Mouse (Mus musculus) hindbrain, embryonic 12.5 days (tissue): ENCODE results near the gene Itpa. TPM values are rescaled to one million over a fixed set of nuclear protein-coding genes. Genes with fewer than 3 reads are reported as not detected.

Experiments
- ATAC-seq: fragments of 200-750 bp; cut with Nextera tagmentation; 2 replicates; pipeline ENCODE4 v1.8.0; 2017; ENCODE audit warnings: moderate TSS enrichment; ENCODE audit not compliant: low FRiP score
- H3K27ac ChIP-seq: fragments of 300-500 bp; sonication (generic); 2 replicates; pipeline ENCODE4 v1.5.1; 2016; ENCODE audit warnings: mild to moderate bottlenecking
- H3K27me3 ChIP-seq: fragments of 300-500 bp; sonication (generic); 2 replicates; pipeline ENCODE4 v1.6.1; 2016; ENCODE audit warnings: mild to moderate bottlenecking
- H3K36me3 ChIP-seq: fragments of 300-500 bp; sonication (generic); 2 replicates; pipeline ENCODE4 v1.6.1; 2016; ENCODE audit warnings: mild to moderate bottlenecking
- H3K4me1 ChIP-seq: fragments of 300-500 bp; sonication (generic); 2 replicates; pipeline ENCODE4 v1.6.1; 2016
- H3K4me2 ChIP-seq: fragments of 300-500 bp; sonication (generic); replicated peaks from 2 replicates; pipeline ENCODE4 v1.6.1; 2016; ENCODE audit warnings: mild to moderate bottlenecking
- H3K4me3 ChIP-seq: fragments of 300-500 bp; sonication (generic); 2 replicates; pipeline ENCODE4 v1.5.1; 2016; ENCODE audit warnings: mild to moderate bottlenecking
- H3K9ac ChIP-seq: fragments of 300-500 bp; sonication (generic); 2 replicates; pipeline ENCODE4 v1.6.1; 2016; ENCODE audit warnings: mild to moderate bottlenecking, moderate library complexity
- H3K9me3 ChIP-seq: fragments of 300-500 bp; sonication (generic); replicated peaks from 2 replicates; pipeline ENCODE4 v1.6.1; 2016; ENCODE audit warnings: mild to moderate bottlenecking
- WGBS: fragments of 180-500 bp; shearing (Covaris S2); methylation state at CpG from one replicate; pipeline ENCODE4 v1.1.7; 2016; 5-methylcytosine and 5-hydroxymethylcytosine counted together
- polyA plus RNA-seq: library from polyadenylated mRNA; unstranded; fragments of >200 nt; fragmentation: Nextera tagmentation; extraction: Ambion mirVana; gene quantifications from 2 replicates; pipeline ENCODE4 v1.2.1, GENCODE M21; 2016

Itpa gene
- polyA plus RNA-seq, 1 experiment from 2014 or later: 130 TPM

- H3K4me3 ChIP-seq: no peak overlapping the region
- H3K4me1 ChIP-seq: no peaks in the 10 kb centered on the region
These were observed 36.9 kb downstream of the Itpa start for GRCm38 (mm10) chr2:130704040-130705001.

GRCm38 (mm10) chr2:130705178-130705577 lies 37.8 kb downstream of the Itpa start:
- WGBS: 72% methylated on average over 6 of the region's 6 CpGs
- peaks cover 29% of the 10 kb centered on the region for H3K36me3 ChIP-seq
- H3K27me3 ChIP-seq: peaks cover 2% of the 10 kb centered on the region
- no peak overlapping the region for H3K9ac ChIP-seq
- H3K4me1 ChIP-seq: no peaks in the 10 kb centered on the region
- H3K4me2 ChIP-seq: no peak overlapping the region
- H3K27ac ChIP-seq: no peak overlapping the region
- no peaks in the 10 kb centered on the region for H3K9me3 ChIP-seq
- H3K4me3 ChIP-seq: no peak overlapping the region
- ATAC-seq: no peak

More at GRCm38 (mm10) chr2:130704040-130705001, 36.9 kb downstream of the Itpa start:
- no peak overlapping the region for H3K9ac ChIP-seq
- H3K4me2 ChIP-seq: no peak overlapping the region
- no peak overlapping the region for H3K27ac ChIP-seq
- no peaks in the 10 kb centered on the region for H3K9me3 ChIP-seq
- WGBS: 70% methylated on average over 9 of the region's 9 CpGs
- H3K36me3 ChIP-seq: peaks cover 21% of the 10 kb centered on the region
- no peak for ATAC-seq
- peaks cover 9% of the 10 kb centered on the region for H3K27me3 ChIP-seq

GRCm38 (mm10) chr2:130706602-130707001 lies 39.2 kb downstream of the Itpa start:
- H3K36me3 ChIP-seq: peaks cover 43% of the 10 kb centered on the region
- ATAC-seq: no peak
- no peak overlapping the region for H3K27ac ChIP-seq
- no peaks in the 10 kb centered on the region for H3K27me3 ChIP-seq
- no peaks in the 10 kb centered on the region for H3K4me1 ChIP-seq
- H3K4me2 ChIP-seq: no peak overlapping the region
- 76% methylated on average over 4 of the region's 4 CpGs for WGBS
- H3K9me3 ChIP-seq: no peaks in the 10 kb centered on the region
- H3K4me3 ChIP-seq: no peak overlapping the region
- no peak overlapping the region for H3K9ac ChIP-seq

GRCm38 (mm10) chr2:130707057-130707456 lies 39.6 kb downstream of the Itpa start:
- WGBS: 72% methylated on average over 10 of the region's 10 CpGs
- Histone ChIP-seq H3K27ac (no peak overlapping the region; the same call in 1 of the 2 replicates), H3K9me3 (no peaks in the 10 kb centered on the region), H3K4me1 (no peaks in the 10 kb centered on the region), H3K36me3 (peaks cover 48% of the 10 kb centered on the region), H3K27me3 (no peaks in the 10 kb centered on the region), H3K4me2 (no peak overlapping the region), H3K9ac (no peak overlapping the region), H3K4me3 (no peak overlapping the region)
- no peak for ATAC-seq

GRCm38 (mm10) chr2:130717951-130718350 lies 50.5 kb downstream of the Itpa start:
- ATAC-seq: no peak
- Histone ChIP-seq H3K9me3 (no peaks in the 10 kb centered on the region), H3K9ac (no peak overlapping the region), H3K4me1 (no peaks in the 10 kb centered on the region), H3K4me3 (no peak overlapping the region), H3K27me3 (no peaks in the 10 kb centered on the region), H3K36me3 (peaks cover 78% of the 10 kb centered on the region), H3K4me2 (no peak overlapping the region), H3K27ac (no peak overlapping the region)
- 78% methylated on average over 6 of the region's 6 CpGs for WGBS

GRCm38 (mm10) chr2:130724369-130724768 lies 57.0 kb downstream of the Itpa start:
- no peak for ATAC-seq
- Histone ChIP-seq H3K4me1 (no peaks in the 10 kb centered on the region), H3K9ac (no peak overlapping the region), H3K9me3 (no peaks in the 10 kb centered on the region), H3K27ac (no peak overlapping the region), H3K27me3 (no peaks in the 10 kb centered on the region), H3K4me3 (no peak overlapping the region), H3K36me3 (peaks cover 81% of the 10 kb centered on the region), H3K4me2 (no peak overlapping the region)
- WGBS: 81% methylated on average over 4 of the region's 4 CpGs

GRCm38 (mm10) chr2:130727752-130728151 lies 60.3 kb downstream of the Itpa start:
- Histone ChIP-seq H3K9me3 (no peaks in the 10 kb centered on the region), H3K4me3 (no peak overlapping the region), H3K36me3 (peaks cover 92% of the 10 kb centered on the region), H3K27me3 (no peaks in the 10 kb centered on the region), H3K4me2 (no peak overlapping the region), H3K9ac (no peak overlapping the region), H3K27ac (no peak overlapping the region), H3K4me1 (no peaks in the 10 kb centered on the region)
- WGBS: 91% methylated on average over 1 of the region's 1 CpGs
- ATAC-seq: no peak

- WGBS: 98% methylated on average over 2 of the region's 2 CpGs
- no peak for ATAC-seq
- Histone ChIP-seq H3K4me2 (no peak overlapping the region), H3K4me1 (no peaks in the 10 kb centered on the region), H3K4me3 (no peak overlapping the region), H3K27me3 (no peaks in the 10 kb centered on the region), H3K9ac (no peak overlapping the region), H3K27ac (no peak overlapping the region), H3K36me3 (peaks cover 90% of the 10 kb centered on the region), H3K9me3 (no peaks in the 10 kb centered on the region)
These were observed 61.6 kb downstream of the Itpa start for GRCm38 (mm10) chr2:130728906-130729585.

GRCm38 (mm10) chr2:130730746-130731145 lies 63.3 kb downstream of the Itpa start:
- Histone ChIP-seq H3K4me3 (no peak overlapping the region), H3K9me3 (no peaks in the 10 kb centered on the region), H3K9ac (no peak overlapping the region), H3K36me3 (peaks cover 92% of the 10 kb centered on the region), H3K27me3 (no peaks in the 10 kb centered on the region), H3K4me1 (no peaks in the 10 kb centered on the region), H3K4me2 (no peak overlapping the region), H3K27ac (no peak overlapping the region)
- 94% methylated on average over 9 of the region's 9 CpGs for WGBS
- no peak for ATAC-seq

Other genes starting within 250 kb of the Itpa start
- 107 and 115 TPM in 2 replicates for gene Vps16, start 243.3 kb upstream of the Itpa start, polyA plus RNA-seq
- gene Pced1a, start 242.9 kb upstream of the Itpa start, polyA plus RNA-seq: 12.3 and 12.4 TPM in 2 replicates
- gene Ptpra, start 217.3 kb upstream of the Itpa start, polyA plus RNA-seq: 129 and 138 TPM in 2 replicates
- gene Mrps26, start 103.9 kb upstream of the Itpa start, polyA plus RNA-seq: 70.7 and 73.3 TPM in 2 replicates
- gene Oxt, start 91.4 kb upstream of the Itpa start, polyA plus RNA-seq: not detected in 2 replicates
- gene Avp, start 85.1 kb upstream of the Itpa start, polyA plus RNA-seq: not detected in 2 replicates
- 16.9 and 17.1 TPM in 2 replicates for gene Fastkd5, start 37.6 kb upstream of the Itpa start, polyA plus RNA-seq
- gene Ubox5, start 37.6 kb upstream of the Itpa start, polyA plus RNA-seq: 13.9 and 14.3 TPM in 2 replicates
- gene Lzts3, start 24.8 kb upstream of the Itpa start, polyA plus RNA-seq: 8.4 TPM in 2 replicates
- gene Ddrgk1, start 3.0 kb upstream of the Itpa start, polyA plus RNA-seq: 58.0 and 63.5 TPM in 2 replicates
- gene Slc4a11, start 29.9 kb downstream of the Itpa start, polyA plus RNA-seq: 0.52 and 0.63 TPM in 2 replicates
- gene 4930402H24Rik, start 238.8 kb downstream of the Itpa start, polyA plus RNA-seq: 98.2 and 105 TPM in 2 replicates
- gene Atrn, start 238.9 kb downstream of the Itpa start, polyA plus RNA-seq: 14.1 and 16.4 TPM in 2 replicates